Mouse (Mus musculus) C3H10T1/2 (cell line): Measurements from ENCODE around the gene Ncapg. TPM values are rescaled to one million over a fixed set of nuclear protein-coding genes. Genes with fewer than 3 reads are reported as not detected.

Experiments used
- polyA plus RNA-seq, 2 experiments: library from polyadenylated mRNA; unstranded; fragments of >200 nt; fragmentation: generic; extraction: Trizol; gene quantifications; one replicate each; pipeline ENCODE4 v1.2.1; 2012; ENCODE audit warnings: missing spikeins in 2 of 2

The Ncapg gene
- polyA plus RNA-seq, result 1 to 10 TPM; 1.2 to 5.2 TPM

DNA sequence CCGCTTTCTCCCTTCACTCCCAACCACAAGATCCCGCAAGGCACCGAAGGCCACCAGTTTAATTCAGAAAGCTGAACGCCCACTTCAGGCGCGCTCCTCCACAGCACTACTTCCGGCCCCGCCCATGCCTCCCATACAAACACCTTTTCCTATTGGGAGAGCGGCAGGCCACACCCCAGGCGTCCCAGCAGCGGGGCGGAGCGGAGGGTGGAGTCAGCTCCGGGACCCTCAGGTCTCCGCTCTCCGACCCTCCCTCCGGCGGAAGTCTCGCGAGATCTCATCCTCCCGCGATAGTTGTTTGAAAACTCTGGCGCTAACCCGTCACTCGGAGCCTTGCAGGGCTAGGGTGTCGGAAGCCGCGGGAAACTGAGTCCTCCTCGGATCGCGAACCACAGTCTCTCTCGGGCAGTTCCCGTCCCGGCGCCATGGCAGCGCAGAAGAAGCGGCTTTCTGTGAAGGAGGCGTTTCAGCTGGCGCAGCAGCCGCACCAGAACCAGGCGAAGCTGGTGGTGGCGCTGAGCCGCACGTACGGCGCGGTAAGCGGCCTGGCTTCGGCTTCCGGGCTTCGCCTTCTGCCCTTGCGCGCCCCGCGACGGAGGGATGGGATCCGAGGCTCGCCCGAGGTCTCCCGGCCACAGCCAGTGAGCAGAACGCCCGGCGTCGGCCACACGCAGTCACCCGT, at the start of gene Ncapg:
Gene Ncapg, plus strand, starts transcription at position 322 of the 682 bp plus-strand sequence.

DNA sequence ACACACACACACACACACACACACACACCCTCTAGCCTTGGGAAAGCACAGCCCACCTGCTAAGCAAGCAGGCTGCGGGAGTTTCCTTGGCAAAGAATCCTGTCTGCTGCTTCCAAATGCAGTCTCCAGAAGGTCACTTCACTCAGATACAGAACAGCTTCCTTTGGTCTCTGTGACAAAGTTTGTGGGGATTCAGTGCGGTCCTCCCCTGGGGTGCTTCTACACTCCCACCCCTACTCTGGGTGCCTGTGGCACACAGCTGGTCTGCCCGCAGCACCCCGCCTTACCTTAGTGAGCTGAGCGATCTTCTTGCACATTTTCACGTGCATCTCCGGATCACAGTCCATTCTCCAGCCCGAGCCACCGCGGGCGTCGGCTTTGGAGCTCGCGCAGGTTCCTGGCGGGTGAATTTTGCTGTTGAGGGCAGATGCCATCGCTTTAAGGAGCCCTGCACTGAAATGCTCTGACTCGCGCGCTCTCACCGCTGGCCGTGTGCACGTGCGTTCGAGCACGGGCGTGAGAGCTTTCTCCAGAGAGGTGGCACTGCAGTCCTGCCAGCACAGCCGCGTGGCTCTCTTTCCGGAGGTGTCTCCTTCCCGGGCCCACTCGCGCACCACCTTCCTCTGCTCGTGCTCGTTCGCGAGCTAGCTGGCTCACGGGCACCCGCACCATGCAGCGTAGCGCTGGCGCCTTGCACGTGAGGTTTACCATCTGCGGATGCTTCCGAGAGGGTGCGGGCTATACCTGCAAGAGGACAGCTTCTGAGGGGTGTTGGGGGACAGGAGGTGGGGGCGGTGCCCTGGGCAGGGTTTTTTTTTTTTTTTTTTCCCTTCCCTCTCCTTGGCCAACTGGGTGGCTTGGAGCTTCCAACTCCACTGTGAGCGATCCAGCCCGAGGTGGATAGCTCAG, 30.7 kb upstream of the Ncapg start, which contains the start of gene Fam184b:
Gene Fam184b, minus strand, starts transcription at position 809 of the 909 bp plus-strand sequence.

Other genes starting within 250 kb of the Ncapg start
- 10 to 100 TPM; 84.6 to 96.5 TPM for gene Qdpr, start 219.7 kb upstream of the Ncapg start, polyA plus RNA-seq
- not detected for gene Clrn2, start 216.2 kb upstream of the Ncapg start, polyA plus RNA-seq
- 10 to 100 TPM; 51.4 to 58.3 TPM for gene Lap3, start 176.5 kb upstream of the Ncapg start, polyA plus RNA-seq
- gene Med28, start 149.7 kb upstream of the Ncapg start, polyA plus RNA-seq, result 100 to 1,000 TPM; 148 to 157 TPM
- under 1 TPM; under 0.01 to 0.05 TPM for gene Fam184b, start 30.3 kb upstream of the Ncapg start, polyA plus RNA-seq
- under 1 TPM; 0.19 to 0.85 TPM for gene Lcorl, start 187.7 kb downstream of the Ncapg start, polyA plus RNA-seq